Mouse (Mus musculus) forebrain, postnatal 0 days (tissue): ENCODE results near the gene Cd82. TPM values are rescaled to one million over a fixed set of nuclear protein-coding genes. Genes with fewer than 3 reads are reported as not detected.

Experiments
- ATAC-seq: fragments of 200-750 bp; cut with Nextera tagmentation; 2 replicates; pipeline ENCODE4 v1.8.0; 2017; ENCODE audit warnings: mild to moderate bottlenecking, moderate library complexity
- DNase-seq: peaks from one replicate; pipeline ENCODE4 v3.0.0-alpha.2; 2015
- H3K27ac ChIP-seq: fragments of 300-500 bp; sonication (generic); 2 replicates; pipeline ENCODE4 v1.5.1; 2014; ENCODE audit warnings: low read depth, mild to moderate bottlenecking, antibody characterized with exemption, low read length, moderate library complexity, mixed read lengths
- H3K27me3 ChIP-seq: fragments of 300-500 bp; sonication (generic); 2 replicates; pipeline ENCODE4 v1.6.1; 2014; ENCODE audit warnings: mild to moderate bottlenecking, low read length, mixed read lengths; ENCODE audit not compliant: insufficient read depth
- H3K36me3 ChIP-seq: fragments of 300-500 bp; sonication (generic); 2 replicates; pipeline ENCODE4 v1.6.1; 2014; ENCODE audit warnings: mild to moderate bottlenecking, moderate library complexity; ENCODE audit not compliant: insufficient read depth
- H3K4me1 ChIP-seq: fragments of 300-500 bp; sonication (generic); 2 replicates; pipeline ENCODE4 v1.6.1; 2014; ENCODE audit warnings: antibody characterized with exemption; ENCODE audit not compliant: insufficient read depth
- H3K4me2 ChIP-seq: fragments of 300-500 bp; sonication (generic); 2 replicates; pipeline ENCODE4 v1.6.1; 2014; ENCODE audit warnings: low read depth, mild to moderate bottlenecking, moderate library complexity
- H3K4me3 ChIP-seq: fragments of 300-500 bp; sonication (generic); 2 replicates; pipeline ENCODE4 v1.5.1; 2014; ENCODE audit warnings: low read depth, low read length, mixed read lengths
- H3K9ac ChIP-seq: fragments of 300-500 bp; sonication (generic); 2 replicates; pipeline ENCODE4 v1.6.1; 2014; ENCODE audit warnings: mild to moderate bottlenecking
- H3K9me3 ChIP-seq: fragments of 300-500 bp; sonication (generic); 2 replicates; pipeline ENCODE4 v1.6.1; 2016; ENCODE audit warnings: low read length
- CTCF ChIP-seq: sonication (generic); IDR thresholded peaks from 2 replicates; pipeline ENCODE4 v1.5.1; 2016; ENCODE audit warnings: antibody characterized with exemption, control low read depth, low read depth
- WGBS: fragments of 180-500 bp; shearing (Covaris S2); extraction: QIAGEN DNeasy Blood & Tissue Kit; methylation state at CpG from one replicate; pipeline ENCODE4 v1.1.7; 2014; 5-methylcytosine and 5-hydroxymethylcytosine counted together
- polyA plus RNA-seq: library from polyadenylated mRNA; unstranded; fragments of >200 nt; fragmentation: Nextera tagmentation; extraction: Ambion mirVana; gene quantifications from 2 replicates; pipeline ENCODE4 v1.2.1, GENCODE M21; 2015
- total RNA-seq: library from RNA; depleted of rRNA; stranded (reverse); fragments of >200 nt; gene quantifications from 2 replicates; pipeline ENCODE4 v1.2.3, GENCODE M21; 2014

Gene Cd82
- total and polyA plus RNA-seq, 2 experiments from 2014 or later = 9.7 to 20.7 TPM

GRCm38 (mm10) chr2:93451219-93451938 lies 11.6 kb downstream of the Cd82 start:
- Histone ChIP-seq H3K27me3 (no peaks in the 10 kb centered on the region), H3K9ac (no peak overlapping the region), H3K4me3 (no peak overlapping the region), H3K4me2 (no peak overlapping the region), H3K4me1 (no peaks in the 10 kb centered on the region), H3K27ac (no peak overlapping the region), H3K36me3 (no peaks in the 10 kb centered on the region), H3K9me3 (no peaks in the 10 kb centered on the region)
- 70% methylated on average over 6 of the region's 6 CpGs for WGBS
- DNase-seq (no peak), ATAC-seq (no peak)
- TF ChIP-seq CTCF = no peak

GRCm38 (mm10) chr2:93450695-93451094 lies 12.2 kb downstream of the Cd82 start:
- H3K9ac ChIP-seq = no peak overlapping the region
- DNase-seq (no peak), ATAC-seq (no peak)
- H3K27me3 ChIP-seq = no peaks in the 10 kb centered on the region
- no peak overlapping the region for H3K4me2 ChIP-seq
- no peaks in the 10 kb centered on the region for H3K4me1 ChIP-seq
- TF ChIP-seq CTCF = no peak
- H3K4me3 ChIP-seq = no peak overlapping the region
- no peak overlapping the region for H3K27ac ChIP-seq
- no peaks in the 10 kb centered on the region for H3K36me3 ChIP-seq
- 88% methylated on average over 7 of the region's 7 CpGs for WGBS
- H3K9me3 ChIP-seq = no peaks in the 10 kb centered on the region

DNA sequence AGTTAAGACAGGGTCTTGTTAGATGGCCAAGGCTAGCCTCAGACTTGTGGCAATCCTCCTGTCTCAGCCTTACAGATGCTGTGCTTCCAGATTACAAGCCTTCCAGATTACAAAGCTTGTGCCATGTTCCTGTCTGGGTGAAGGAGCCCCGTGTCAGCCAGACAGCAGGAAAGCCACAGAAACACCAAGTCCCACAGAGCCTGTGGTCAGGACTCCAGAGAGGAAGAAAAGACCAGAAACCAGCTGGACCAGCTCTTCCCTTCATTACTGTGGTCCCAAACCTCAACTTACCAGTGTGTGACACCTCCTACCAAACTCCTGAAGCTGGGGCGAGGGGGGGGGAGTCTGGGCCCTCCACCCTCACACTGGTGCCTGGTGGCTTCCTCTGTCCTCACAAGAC lies 13.3 kb downstream of the Cd82 start:
- H3K4me1 ChIP-seq = no peaks in the 10 kb centered on the region
- no peaks in the 10 kb centered on the region for H3K9me3 ChIP-seq
- no peak for TF ChIP-seq CTCF
- no peaks in the 10 kb centered on the region for H3K36me3 ChIP-seq
- no peak overlapping the region for H3K27ac ChIP-seq
- no peak overlapping the region for H3K9ac ChIP-seq
- ATAC-seq (no peak), DNase-seq (no peak)
- H3K4me3 ChIP-seq = no peak overlapping the region
- no peaks in the 10 kb centered on the region for H3K27me3 ChIP-seq
- WGBS = 74% methylated on average over 2 of the region's 2 CpGs
- no peak overlapping the region for H3K4me2 ChIP-seq

DNA sequence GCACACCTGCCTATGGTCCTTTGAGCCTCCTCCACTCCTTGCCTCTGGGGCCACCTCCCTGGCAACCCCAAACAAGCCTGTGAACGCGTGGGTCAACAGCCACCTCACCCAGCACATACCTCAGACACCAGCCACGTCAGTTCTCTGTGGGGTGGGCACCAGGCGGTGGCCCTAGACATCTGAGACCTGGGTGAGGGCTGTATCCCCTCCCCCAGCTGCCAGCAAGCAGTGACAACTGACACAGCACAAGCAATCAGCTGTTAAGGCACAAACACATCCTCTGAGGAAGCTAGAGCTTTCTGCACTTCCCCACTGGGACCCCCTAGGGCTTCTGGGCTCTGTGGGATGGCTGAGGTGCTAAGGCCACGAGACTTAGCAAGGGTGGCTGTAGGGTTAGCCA lies 14.2 kb downstream of the Cd82 start:
- no peak for TF ChIP-seq CTCF
- ATAC-seq (no peak), DNase-seq (no peak)
- Histone ChIP-seq H3K4me1 (no peaks in the 10 kb centered on the region), H3K27ac (no peak overlapping the region), H3K27me3 (no peaks in the 10 kb centered on the region), H3K4me3 (no peak overlapping the region), H3K36me3 (no peaks in the 10 kb centered on the region), H3K9me3 (no peaks in the 10 kb centered on the region), H3K9ac (no peak overlapping the region), H3K4me2 (no peak overlapping the region)
- WGBS = 76% methylated on average over 5 of the region's 5 CpGs

DNA sequence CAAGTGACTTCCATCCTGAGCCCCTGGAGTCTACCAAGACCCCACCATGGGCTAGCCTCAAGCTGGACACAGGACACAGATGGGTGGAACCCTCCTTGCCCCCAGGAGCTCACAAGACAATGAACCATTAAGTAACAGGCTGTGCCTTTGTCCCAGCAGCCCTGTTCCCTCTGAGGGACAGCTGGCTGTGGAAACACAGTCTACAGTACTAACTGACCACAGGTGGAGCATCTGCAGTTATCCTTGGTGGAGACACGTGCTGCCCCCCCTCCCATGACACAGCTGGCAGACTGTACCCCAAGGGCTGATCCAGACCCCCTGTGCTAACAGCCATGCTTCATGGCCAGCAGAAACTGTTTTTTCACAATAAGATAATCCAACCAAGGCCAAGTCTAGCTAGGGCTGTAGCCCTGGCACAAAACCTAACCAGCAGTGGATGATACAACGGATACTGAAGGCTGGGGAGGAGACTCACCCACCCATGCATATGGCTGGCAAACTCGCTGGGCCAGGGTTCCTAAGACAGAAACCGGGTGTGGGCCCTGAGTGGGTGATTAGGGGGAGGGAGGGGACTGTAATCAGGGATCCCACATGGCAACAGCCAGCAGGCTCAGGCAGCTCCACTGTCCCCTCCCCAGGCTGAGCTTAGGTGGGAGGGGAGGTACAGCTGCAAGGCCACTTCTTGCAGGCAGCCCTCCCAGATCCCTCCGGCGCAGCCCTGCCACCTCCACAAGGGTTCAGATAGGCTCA lies 15.3 kb downstream of the Cd82 start:
- H3K9me3 ChIP-seq = no peaks in the 10 kb centered on the region
- no peaks in the 10 kb centered on the region for H3K36me3 ChIP-seq
- H3K4me2 ChIP-seq = no peak overlapping the region
- no peak overlapping the region for H3K9ac ChIP-seq
- H3K27me3 ChIP-seq = no peaks in the 10 kb centered on the region
- 66% methylated on average over 6 of the region's 6 CpGs for WGBS
- no peak overlapping the region for H3K4me3 ChIP-seq
- no peak overlapping the region for H3K27ac ChIP-seq
- DNase-seq (no peak), ATAC-seq (no peak)
- TF ChIP-seq CTCF = no peak
- no peaks in the 10 kb centered on the region for H3K4me1 ChIP-seq

DNA sequence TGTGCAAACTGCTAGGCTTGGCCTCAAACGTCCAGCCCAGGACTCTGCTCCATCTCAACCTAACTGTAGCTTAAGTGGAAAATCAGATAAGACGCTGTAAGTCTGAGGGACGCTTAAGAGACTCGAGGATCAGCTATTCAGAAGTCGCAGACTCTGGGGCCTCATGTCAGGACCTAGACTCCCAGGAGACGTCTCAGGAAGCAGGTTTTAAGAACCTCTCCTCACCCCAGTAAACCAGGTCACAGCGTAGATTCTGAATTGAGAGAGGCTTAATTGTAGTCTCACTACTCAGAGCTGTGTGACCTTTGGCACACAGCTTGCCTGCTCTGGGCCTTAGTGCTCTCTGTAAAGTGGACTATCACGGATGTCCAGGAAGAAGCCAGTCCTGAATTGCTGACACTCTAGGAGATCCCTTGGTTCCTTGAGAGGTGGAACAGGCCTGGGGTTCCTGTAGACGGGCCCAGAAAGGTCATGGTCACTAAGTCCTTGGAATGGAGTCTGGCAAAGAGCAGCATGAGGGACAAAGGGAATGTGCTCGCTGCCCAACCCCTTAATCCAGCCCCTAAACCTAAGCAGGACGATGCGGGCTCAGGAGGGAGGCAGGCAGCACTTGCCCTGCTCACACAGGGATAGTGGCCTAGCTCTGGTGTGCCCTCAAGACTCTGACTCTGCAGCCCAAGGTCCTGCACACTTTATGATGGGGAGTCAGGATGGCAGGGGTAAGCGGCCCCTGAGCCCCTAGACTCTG lies 16.2 kb downstream of the Cd82 start:
- H3K4me1 ChIP-seq = no peaks in the 10 kb centered on the region
- H3K9ac ChIP-seq = no peak overlapping the region
- no peak overlapping the region for H3K4me2 ChIP-seq
- TF ChIP-seq CTCF = no peak
- H3K4me3 ChIP-seq = no peak overlapping the region
- DNase-seq = no peak
- no peak overlapping the region for H3K27ac ChIP-seq
- no peak for ATAC-seq
- H3K36me3 ChIP-seq = no peaks in the 10 kb centered on the region
- H3K9me3 ChIP-seq = no peaks in the 10 kb centered on the region
- 63% methylated on average over 13 of the region's 13 CpGs for WGBS
- no peaks in the 10 kb centered on the region for H3K27me3 ChIP-seq

DNA sequence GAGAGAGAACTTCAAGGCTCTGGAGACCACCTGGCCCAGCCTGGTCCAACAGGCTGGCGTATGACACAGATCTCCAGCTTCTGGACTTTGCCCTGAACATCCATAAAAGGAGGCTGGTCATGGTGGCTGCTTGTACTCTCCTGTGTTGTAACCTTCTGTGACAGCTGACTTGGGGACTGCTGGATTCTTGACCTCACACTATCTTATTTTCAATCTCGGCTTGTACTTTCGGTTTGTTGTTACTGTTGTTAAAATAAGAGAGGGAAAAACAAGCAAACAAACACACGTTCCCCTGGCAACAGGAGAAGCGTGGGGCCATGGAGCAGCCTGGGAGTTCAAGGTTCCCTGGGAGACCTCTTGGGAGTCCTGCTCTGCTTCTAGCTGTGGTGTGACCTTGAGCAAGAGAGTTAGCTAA lies 17.7 kb downstream of the Cd82 start:
- WGBS = 88% methylated on average over 5 of the region's 5 CpGs
- H3K9me3 ChIP-seq = no peaks in the 10 kb centered on the region
- no peak for TF ChIP-seq CTCF
- no peak overlapping the region for H3K4me2 ChIP-seq
- H3K27me3 ChIP-seq = no peaks in the 10 kb centered on the region
- H3K9ac ChIP-seq = no peak overlapping the region
- no peaks in the 10 kb centered on the region for H3K36me3 ChIP-seq
- no peaks in the 10 kb centered on the region for H3K4me1 ChIP-seq
- DNase-seq = no peak
- no peak overlapping the region for H3K4me3 ChIP-seq
- ATAC-seq = no peak
- no peak overlapping the region for H3K27ac ChIP-seq
